Comparison of ENCODE assay signal across 20 mouse cellular contexts in genomic region chr17:4990911-4991560, GRCm38 (mm10). TPM values are rescaled to one million over a fixed set of nuclear protein-coding genes. Genes with fewer than 3 reads are reported as not detected.
A peak's percentile ranks its signal among the peaks of the same experiment; 100 is the strongest.
DNase-seq lines count a peak whose midpoint lies in the region; ATAC-seq and TF ChIP-seq lines count a peak whose summit lies in the region.
"Had no signal": no experiment of that assay in that cellular context is flagged by ENCODE, and none has a peak within 500 bp of the region (broad histone marks: within the 10 kb centered on the region; RNA-seq: fewer than 3 reads in every experiment).

No protein-coding gene starts in this region.

- H3K9me3 ChIP-seq in hindbrain, embryonic 10.5 days = no peaks in the 10 kb centered on the region
- no peaks in the 10 kb centered on the region for H3K9me3 ChIP-seq in hindbrain, embryonic 14.5 days (ENCODE audit: control insufficient read depth, low read length)
- H3K9me3 ChIP-seq in forebrain, embryonic 16.5 days (ENCODE audit: control insufficient read depth, low read length) = no peaks in the 10 kb centered on the region
- no peaks in the 10 kb centered on the region for H3K9me3 ChIP-seq in intestine, postnatal 0 days (ENCODE audit: control insufficient read depth)
- H3K9me3 ChIP-seq in stomach, embryonic 15.5 days = no peaks in the 10 kb centered on the region
- H3K9me3 ChIP-seq: embryonic facial prominence, embryonic 12.5 days; kidney, embryonic 15.5 days; limb, embryonic 10.5 days; liver, embryonic 13.5 days; neural tube, embryonic 13.5 days had no signal

- DNase-seq in hindbrain, embryonic 10.5 days (ENCODE audit: low spot score) = no peak
- no peak for DNase-seq in hindbrain, embryonic 14.5 days (ENCODE audit: low spot score)
- no peak for DNase-seq in ovary, postnatal 10 days (ENCODE audit: low spot score)
- no peak for DNase-seq in frontal cortex, postnatal 10 days (ENCODE audit: low spot score in 2 of 2)
- no peak for DNase-seq in gastrocnemius, postnatal 4 days (ENCODE audit: low spot score in 2 of 2)
- DNase-seq: cerebellum, postnatal 36 days; gastrocnemius, postnatal 14 days; heart, postnatal 36 days; liver, embryonic 13.5 days; retina, postnatal 1 day had no signal

- H3K27me3 ChIP-seq in hindbrain, embryonic 10.5 days (ENCODE audit: insufficient read depth, poor library complexity, severe bottlenecking) = no peaks in the 10 kb centered on the region
- H3K27me3 ChIP-seq in hindbrain, embryonic 14.5 days (ENCODE audit: control insufficient read depth, insufficient read depth, low read length) = no peaks in the 10 kb centered on the region
- H3K27me3 ChIP-seq in forebrain, embryonic 16.5 days (replicated peaks; ENCODE audit: control insufficient read depth, insufficient read depth, low read length) = no peaks in the 10 kb centered on the region; the same call in 1 of the 2 replicates
- H3K27me3 ChIP-seq in intestine, postnatal 0 days (replicated peaks; ENCODE audit: control insufficient read depth, insufficient read depth, low read length) = no peaks in the 10 kb centered on the region
- H3K27me3 ChIP-seq in stomach, embryonic 15.5 days (replicated peaks) = no peaks in the 10 kb centered on the region
- H3K27me3 ChIP-seq: embryonic facial prominence, embryonic 12.5 days; kidney, embryonic 15.5 days; liver, embryonic 13.5 days; Patski had no signal

- no peak overlapping the region for H3K9ac ChIP-seq in hindbrain, embryonic 14.5 days
- no peak overlapping the region; the same call in 1 of the 2 replicates for H3K9ac ChIP-seq in forebrain, embryonic 16.5 days (replicated peaks; ENCODE audit: low read depth, low read length)
- H3K9ac ChIP-seq in intestine, postnatal 0 days (ENCODE audit: low read depth, low read length) = no peak overlapping the region
- H3K9ac ChIP-seq in stomach, embryonic 15.5 days = no peak overlapping the region
- H3K9ac ChIP-seq: embryonic facial prominence, embryonic 12.5 days; kidney, embryonic 15.5 days; liver, embryonic 13.5 days; neural tube, embryonic 13.5 days had no signal

- no peak for TF ChIP-seq CTCF in intestine, postnatal 0 days (IDR thresholded peaks at IDR 0.05; ENCODE audit: low read depth)

- no peak overlapping the region for H3K4me3 ChIP-seq in hindbrain, embryonic 10.5 days
- H3K4me3 ChIP-seq in hindbrain, embryonic 14.5 days (replicated peaks; ENCODE audit: low read length) = no peak overlapping the region
- H3K4me3 ChIP-seq in forebrain, embryonic 16.5 days (replicated peaks; ENCODE audit: low read length) = no peak overlapping the region
- H3K4me3 ChIP-seq in intestine, postnatal 0 days (ENCODE audit: low read depth, low read length) = no peak overlapping the region
- no peak overlapping the region for H3K4me3 ChIP-seq in stomach, embryonic 15.5 days (replicated peaks)
- H3K4me3 ChIP-seq: embryonic facial prominence, embryonic 12.5 days; kidney, embryonic 15.5 days; limb, embryonic 10.5 days; liver, embryonic 13.5 days; neural tube, embryonic 13.5 days had no signal

- WGBS in hindbrain, embryonic 10.5 days = 55% methylated on average over 16 of the region's 16 CpGs
- WGBS in hindbrain, embryonic 14.5 days = 31% methylated on average over 16 of the region's 16 CpGs
- WGBS in forebrain, embryonic 16.5 days = 12% methylated on average over 16 of the region's 16 CpGs
- WGBS in intestine, postnatal 0 days = 57% methylated on average over 16 of the region's 16 CpGs
- 64% methylated on average over 16 of the region's 16 CpGs for WGBS in stomach, embryonic 15.5 days

- H3K4me2 ChIP-seq in hindbrain, embryonic 14.5 days (replicated peaks) = no peak overlapping the region; the same call in 1 of the 2 replicates
- peak overlapping the region; percentile 14; the same call in 1 of the 2 replicates for H3K4me2 ChIP-seq in forebrain, embryonic 16.5 days (ENCODE audit: low read length)
- H3K4me2 ChIP-seq in intestine, postnatal 0 days (replicated peaks; ENCODE audit: low read depth) = peak overlapping the region; percentile 50
- H3K4me2 ChIP-seq in stomach, embryonic 15.5 days = peak overlapping the region; percentile 11; the same call in 1 of the 2 replicates
- H3K4me2 ChIP-seq: embryonic facial prominence, embryonic 12.5 days; heart, embryonic 11.5 days; kidney, embryonic 15.5 days; liver, embryonic 13.5 days; neural tube, embryonic 13.5 days had no signal

- H3K27ac ChIP-seq in hindbrain, embryonic 10.5 days = peak overlapping the region; percentile 47; the same call in 1 of the 2 replicates
- no peak overlapping the region for H3K27ac ChIP-seq in hindbrain, embryonic 14.5 days
- no peak overlapping the region for H3K27ac ChIP-seq in forebrain, embryonic 16.5 days (ENCODE audit: low read length)
- peak overlapping the region; percentile 41; the same call in 1 of the 2 replicates for H3K27ac ChIP-seq in intestine, postnatal 0 days (ENCODE audit: low read depth, low read length)
- H3K27ac ChIP-seq in stomach, embryonic 15.5 days = peak overlapping the region; percentile 37; the same call in 1 of the 2 replicates
- H3K27ac ChIP-seq: embryonic facial prominence, embryonic 12.5 days; kidney, embryonic 15.5 days; limb, embryonic 10.5 days; liver, embryonic 13.5 days; neural tube, embryonic 13.5 days had no signal

- peaks cover 35% of the 10 kb centered on the region for H3K4me1 ChIP-seq in hindbrain, embryonic 10.5 days (replicated peaks)
- peaks cover 22% of the 10 kb centered on the region for H3K4me1 ChIP-seq in hindbrain, embryonic 14.5 days (replicated peaks; ENCODE audit: control insufficient read depth, insufficient read depth, low read length)
- H3K4me1 ChIP-seq in forebrain, embryonic 16.5 days (replicated peaks; ENCODE audit: control insufficient read depth, insufficient read depth, low read length) = peaks cover 16% of the 10 kb centered on the region
- no peaks in the 10 kb centered on the region for H3K4me1 ChIP-seq in intestine, postnatal 0 days (replicated peaks; ENCODE audit: control insufficient read depth, insufficient read depth, low read length)
- H3K4me1 ChIP-seq in stomach, embryonic 15.5 days = no peaks in the 10 kb centered on the region
- H3K4me1 ChIP-seq: embryonic facial prominence, embryonic 12.5 days had no signal

- ATAC-seq in hindbrain, embryonic 14.5 days (ENCODE audit: low FRiP score) = no peak
- no peak for ATAC-seq in forebrain, embryonic 16.5 days
- no peak for ATAC-seq in intestine, postnatal 0 days
- ATAC-seq in stomach, embryonic 15.5 days (ENCODE audit: insufficient read depth, low FRiP score, low read depth) = no peak
- ATAC-seq: lung, postnatal 0 days; Patski had no signal

- no peaks in the 10 kb centered on the region for H3K36me3 ChIP-seq in hindbrain, embryonic 10.5 days
- no peaks in the 10 kb centered on the region for H3K36me3 ChIP-seq in hindbrain, embryonic 14.5 days (replicated peaks; ENCODE audit: control insufficient read depth, insufficient read depth)
- no peaks in the 10 kb centered on the region for H3K36me3 ChIP-seq in forebrain, embryonic 16.5 days (ENCODE audit: control insufficient read depth, insufficient read depth)
- H3K36me3 ChIP-seq in intestine, postnatal 0 days (ENCODE audit: control insufficient read depth, insufficient read depth) = no peaks in the 10 kb centered on the region
- H3K36me3 ChIP-seq in stomach, embryonic 15.5 days = no peaks in the 10 kb centered on the region
- H3K36me3 ChIP-seq: embryonic facial prominence, embryonic 12.5 days; kidney, embryonic 15.5 days; limb, embryonic 10.5 days; liver, embryonic 13.5 days; neural tube, embryonic 13.5 days had no signal

RNA-seq across cellular contexts. Expression of gene Arid1b, which starts 3.1 kb away (rescaled TPM):
- polyA plus RNA-seq in hindbrain, embryonic 10.5 days (2016; fragmentation: Nextera tagmentation; extraction: Ambion mirVana) = 10.4 and 11.7 TPM in 2 replicates
- 18.8 and 20.5 TPM in 2 replicates for polyA plus RNA-seq in hindbrain, embryonic 14.5 days (2014; fragmentation: Nextera tagmentation; extraction: Ambion mirVana)
- polyA plus RNA-seq in forebrain, embryonic 16.5 days (2015; fragmentation: Nextera tagmentation; extraction: Ambion mirVana) = 15.1 and 15.3 TPM in 2 replicates
- 4.8 and 4.9 TPM in 2 replicates for polyA plus RNA-seq in intestine, postnatal 0 days (2015; fragmentation: Nextera tagmentation; extraction: Ambion mirVana)
- 11.2 and 11.4 TPM in 2 replicates for polyA plus RNA-seq in stomach, embryonic 15.5 days (2015; fragmentation: Nextera tagmentation; extraction: Ambion mirVana)
- total RNA-seq in gastrocnemius, postnatal 4 days (2021) = 10 to 100 TPM; 52.9 to 53.0 TPM

Comparison
In these comparisons a context has a peak if more than half of its experiments do, and no peak if none do; other contexts are left out.
1. H3K27ac ChIP-seq: peak in hindbrain, embryonic 10.5 days (single experiment), intestine, postnatal 0 days (single experiment) and stomach, embryonic 15.5 days (single experiment); none in hindbrain, embryonic 14.5 days (single experiment) and forebrain, embryonic 16.5 days (single experiment).